Mouse (Mus musculus): ENCODE measurements around the gene Izumo3.
A peak's percentile ranks its signal among the peaks of the same experiment; 100 is the strongest.
"Not testable (repeated sequence)": the region's sequence is repeated elsewhere in the genome, so short reads cannot be mapped to it uniquely, and the experiment has no call there.

Izumo3 gene

DNA sequence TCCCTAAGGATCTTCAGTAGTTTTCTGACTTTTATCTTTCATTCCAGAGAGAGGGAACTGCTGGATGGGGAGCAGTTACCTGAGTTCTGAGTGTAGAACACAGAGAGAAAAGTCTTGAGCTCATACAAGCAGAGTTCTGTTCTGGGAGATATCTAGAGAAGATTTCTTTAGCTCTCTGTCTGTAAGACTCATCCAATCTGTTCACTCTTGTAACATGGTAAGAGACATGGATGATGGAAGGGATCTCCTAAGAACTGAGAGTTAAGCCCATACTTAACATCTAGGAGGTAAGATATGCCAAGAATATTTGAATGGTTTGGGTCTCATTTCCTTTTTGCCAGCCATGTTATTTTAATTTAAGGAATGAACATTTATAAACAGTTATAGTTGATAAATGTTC lies at the start of gene Izumo3:
TSS of gene Izumo3 (minus strand) at position 101 of the 400 bp plus-strand sequence.
- DNase-seq (ENCODE audit: low spot score): no peak

DNA sequence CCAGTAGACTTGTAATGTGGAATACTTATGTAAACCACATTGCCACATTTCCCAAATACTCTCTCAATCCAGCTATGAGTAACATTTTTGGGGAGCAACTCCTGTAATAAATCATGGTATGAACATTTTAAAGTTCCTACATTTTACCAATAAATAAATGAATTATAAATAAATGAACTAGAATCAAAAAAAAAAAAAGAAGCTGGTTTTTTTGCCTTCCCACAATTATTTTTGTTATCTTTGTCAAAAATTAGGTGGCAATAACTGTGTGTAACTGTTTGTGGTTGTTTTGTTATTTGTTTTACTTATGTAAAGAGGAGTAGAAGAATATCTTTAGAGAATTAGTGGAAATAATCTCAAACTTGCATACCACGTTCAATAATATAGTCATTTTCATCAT lies 44.6 kb upstream of the Izumo3 start, which contains the start of gene Gm12666:
TSS of gene Gm12666 (minus strand) at position 101 of the 400 bp plus-strand sequence.
- DNase-seq (ENCODE audit: low spot score): not testable (repeated sequence)

DNA sequence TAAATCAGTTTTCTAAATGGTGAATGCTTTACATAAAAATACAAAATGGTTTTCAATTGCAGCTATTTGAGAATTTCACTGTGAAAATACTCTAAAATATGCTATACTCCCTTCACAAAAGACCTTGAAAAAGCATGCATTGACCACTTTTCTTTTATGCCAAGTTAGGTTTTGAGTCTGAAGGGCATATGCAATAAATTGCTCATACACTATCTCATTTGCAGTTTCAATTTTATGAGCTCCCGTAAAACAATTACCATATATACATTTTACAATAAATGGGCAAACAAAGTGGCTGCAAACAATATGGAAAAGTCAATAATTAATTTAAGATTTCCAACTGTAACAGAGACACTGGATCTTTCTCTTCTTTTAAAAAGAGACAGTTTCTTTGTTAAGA lies 5.6 kb upstream of the Izumo3 start:
- DNase-seq (ENCODE audit: low spot score): no peak

DNA sequence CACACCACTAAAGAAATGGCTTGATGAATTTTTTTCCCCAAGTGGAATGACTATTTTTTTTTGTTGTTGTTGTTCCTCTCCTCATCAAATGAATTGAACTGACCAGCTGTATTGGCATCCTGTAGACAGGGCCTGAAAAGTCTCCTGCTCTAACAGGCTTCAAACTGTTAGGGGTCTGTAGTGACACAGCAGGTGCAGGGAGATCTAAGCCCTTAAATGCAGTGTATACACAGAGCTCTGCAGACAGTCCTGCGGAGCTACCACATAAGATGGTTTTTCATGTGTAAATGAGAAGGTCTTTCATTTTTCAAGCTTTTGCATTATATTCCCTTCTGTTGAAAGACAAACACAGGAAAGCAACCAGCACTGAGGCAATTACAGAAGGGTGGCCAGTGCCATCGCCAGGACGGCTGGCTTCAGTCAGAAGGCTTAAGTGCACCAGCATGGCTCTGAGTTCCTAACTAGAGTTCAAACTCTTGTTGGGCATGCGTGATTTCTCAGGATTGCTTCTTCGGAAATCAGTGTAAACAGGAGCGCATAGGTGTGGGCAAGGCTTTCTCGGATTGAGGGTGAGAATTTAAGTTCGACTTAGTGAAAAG lies 35.5 kb downstream of the Izumo3 start:
- peak; percentile 7 for DNase-seq (ENCODE audit: low spot score)

DNA sequence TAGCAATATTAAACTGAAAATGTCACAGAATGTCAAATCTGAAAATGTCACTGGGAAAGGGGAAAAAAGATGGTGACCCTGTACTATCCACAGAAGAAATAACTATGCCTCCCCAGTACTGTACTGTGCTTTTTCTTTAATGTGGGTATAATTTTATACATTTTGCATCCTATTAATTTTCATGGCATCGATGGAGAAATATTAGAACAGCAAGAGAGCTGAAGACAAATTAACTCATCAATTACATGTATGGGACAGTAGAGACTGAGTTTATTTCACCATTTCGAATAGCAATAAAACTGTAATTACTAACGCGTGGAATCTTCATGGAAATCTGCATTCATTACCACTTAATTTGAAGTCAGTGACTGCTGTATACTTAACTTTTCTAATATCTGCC lies 49.6 kb downstream of the Izumo3 start:
- no peak for DNase-seq (ENCODE audit: low spot score)

DNA sequence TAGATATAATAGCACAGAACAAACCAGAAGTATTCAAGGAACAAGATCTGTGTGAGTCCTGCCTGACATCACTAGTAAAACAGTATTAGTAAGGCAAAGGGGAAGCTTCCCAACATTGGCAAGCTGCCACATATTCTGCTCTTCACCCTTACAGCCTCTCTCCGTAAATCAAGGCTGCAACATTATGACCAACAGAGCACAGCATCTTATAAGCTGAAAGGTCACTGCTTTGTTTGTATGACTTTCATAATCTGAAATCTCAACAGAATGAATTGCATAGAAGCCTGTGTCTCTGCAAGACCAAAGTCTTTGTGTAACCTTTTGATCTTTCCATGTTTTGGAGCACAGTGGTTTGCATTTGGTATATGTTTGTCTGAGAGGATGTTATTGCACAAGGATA lies 51.1 kb downstream of the Izumo3 start:
- DNase-seq (ENCODE audit: low spot score): no peak
